Mouse (Mus musculus): Measurements from ENCODE around the gene Tas2r114. TPM values are rescaled to one million over a fixed set of nuclear protein-coding genes. Genes with fewer than 3 reads are reported as not detected.

The Tas2r114 gene
- polyA plus RNA-seq (2015; fragmentation: Nextera tagmentation; extraction: Ambion mirVana) = not detected in 2 replicates

- no peaks in the 10 kb centered on the region for H3K27me3 ChIP-seq (ENCODE audit: control insufficient read depth, insufficient read depth, low read depth, low read length)
- H3K9ac ChIP-seq (ENCODE audit: low read depth, low read length) = no peak within 1 kb of the TSS
- no peaks in the 10 kb centered on the region for H3K4me1 ChIP-seq (ENCODE audit: control insufficient read depth, low read depth, low read length)
- no peak within 1 kb of the TSS for H3K4me3 ChIP-seq (ENCODE audit: low read depth, low read length)
- no peaks in the 10 kb centered on the region for H3K36me3 ChIP-seq (ENCODE audit: control insufficient read depth, insufficient read depth)
- no peak for ATAC-seq (ENCODE audit: low read depth)
- H3K4me2 ChIP-seq (ENCODE audit: low read depth, low read length) = no peak within 1 kb of the TSS
- no peak within 1 kb of the TSS for H3K27ac ChIP-seq (ENCODE audit: low read length)
- no peaks in the 10 kb centered on the region for H3K9me3 ChIP-seq (replicated peaks; ENCODE audit: control insufficient read depth, low read length)
Measured at GRCm38 (mm10) chr6:131689963-131690362, at the start of gene Tas2r114. Gene Tas2r114 (minus strand): TSS chr6:131690063.

- H3K4me2 ChIP-seq (ENCODE audit: low read depth, low read length) = no peak overlapping the region
- H3K27me3 ChIP-seq (ENCODE audit: control insufficient read depth, insufficient read depth, low read depth, low read length) = no peaks in the 10 kb centered on the region
- no peaks in the 10 kb centered on the region for H3K36me3 ChIP-seq (ENCODE audit: control insufficient read depth, insufficient read depth)
- WGBS (ENCODE audit: insufficient replicate concordance) = 33% methylated on average over 7 of the region's 7 CpGs
- no peak overlapping the region for H3K27ac ChIP-seq (ENCODE audit: low read length)
- ATAC-seq (ENCODE audit: low read depth) = no peak
- H3K9me3 ChIP-seq (replicated peaks; ENCODE audit: control insufficient read depth, low read length) = no peaks in the 10 kb centered on the region; the same call in 1 of the 2 replicates
- no peak overlapping the region for H3K4me3 ChIP-seq (ENCODE audit: low read depth, low read length)
- H3K4me1 ChIP-seq (ENCODE audit: control insufficient read depth, low read depth, low read length) = no peaks in the 10 kb centered on the region
- H3K9ac ChIP-seq (ENCODE audit: low read depth, low read length) = no peak overlapping the region
Measured at GRCm38 (mm10) chr6:131712803-131713202, 22.9 kb upstream of the Tas2r114 start.

- 43% methylated on average over 1 of the region's 1 CpGs for WGBS (ENCODE audit: insufficient replicate concordance)
- H3K27me3 ChIP-seq (ENCODE audit: control insufficient read depth, insufficient read depth, low read depth, low read length) = no peaks in the 10 kb centered on the region
- no peaks in the 10 kb centered on the region for H3K4me1 ChIP-seq (ENCODE audit: control insufficient read depth, low read depth, low read length)
- no peak within 1 kb of the TSS for H3K4me2 ChIP-seq (ENCODE audit: low read depth, low read length)
- no peaks in the 10 kb centered on the region for H3K9me3 ChIP-seq (replicated peaks; ENCODE audit: control insufficient read depth, low read length)
- ATAC-seq (ENCODE audit: low read depth) = no peak
- no peak within 1 kb of the TSS for H3K4me3 ChIP-seq (ENCODE audit: low read depth, low read length)
- no peak within 1 kb of the TSS for H3K9ac ChIP-seq (ENCODE audit: low read depth, low read length)
- no peaks in the 10 kb centered on the region for H3K36me3 ChIP-seq (ENCODE audit: control insufficient read depth, insufficient read depth)
- no peak within 1 kb of the TSS for H3K27ac ChIP-seq (ENCODE audit: low read length)
Measured at GRCm38 (mm10) chr6:131687395-131687794, 2.5 kb downstream of the Tas2r114 start, which contains the start of gene Tas2r105. Gene Tas2r105 (minus strand): TSS chr6:131687495.

GRCm38 (mm10) chr6:131685644-131686043, 4.2 kb downstream of the Tas2r114 start, which contains the start of gene Tas2r104:
Gene Tas2r104 (minus strand): TSS chr6:131685744.
- Histone ChIP-seq H3K9me3 (replicated peaks; ENCODE audit: control insufficient read depth, low read length) (no peaks in the 10 kb centered on the region), H3K27me3 (ENCODE audit: control insufficient read depth, insufficient read depth, low read depth, low read length) (no peaks in the 10 kb centered on the region), H3K4me3 (ENCODE audit: low read depth, low read length) (no peak within 1 kb of the TSS), H3K27ac (ENCODE audit: low read length) (no peak within 1 kb of the TSS), H3K4me2 (ENCODE audit: low read depth, low read length) (no peak within 1 kb of the TSS), H3K36me3 (ENCODE audit: control insufficient read depth, insufficient read depth) (no peaks in the 10 kb centered on the region), H3K9ac (ENCODE audit: low read depth, low read length) (no peak within 1 kb of the TSS), H3K4me1 (ENCODE audit: control insufficient read depth, low read depth, low read length) (no peaks in the 10 kb centered on the region)
- ATAC-seq (ENCODE audit: low read depth) = no peak
- 50% methylated on average over 1 of the region's 1 CpGs for WGBS (ENCODE audit: insufficient replicate concordance)

- Histone ChIP-seq H3K27me3 (ENCODE audit: control insufficient read depth, insufficient read depth, low read depth, low read length) (no peaks in the 10 kb centered on the region), H3K9ac (ENCODE audit: low read depth, low read length) (no peak within 1 kb of the TSS), H3K4me3 (ENCODE audit: low read depth, low read length) (no peak within 1 kb of the TSS), H3K4me1 (ENCODE audit: control insufficient read depth, low read depth, low read length) (no peaks in the 10 kb centered on the region), H3K36me3 (ENCODE audit: control insufficient read depth, insufficient read depth) (no peaks in the 10 kb centered on the region), H3K4me2 (ENCODE audit: low read depth, low read length) (no peak within 1 kb of the TSS), H3K27ac (ENCODE audit: low read length) (no peak within 1 kb of the TSS), H3K9me3 (replicated peaks; ENCODE audit: control insufficient read depth, low read length) (no peaks in the 10 kb centered on the region)
- no peak for ATAC-seq (ENCODE audit: low read depth)
- 52% methylated on average over 3 of the region's 3 CpGs for WGBS (ENCODE audit: insufficient replicate concordance)
Measured at GRCm38 (mm10) chr6:131678786-131679185, 11.1 kb downstream of the Tas2r114 start, which contains the start of gene Tas2r106. Gene Tas2r106 (minus strand): TSS chr6:131678886.

- no peak within 1 kb of the TSS for H3K4me2 ChIP-seq (ENCODE audit: low read depth, low read length)
- no peak for ATAC-seq (ENCODE audit: low read depth)
- H3K9me3 ChIP-seq (replicated peaks; ENCODE audit: control insufficient read depth, low read length) = no peaks in the 10 kb centered on the region
Measured at GRCm38 (mm10) chr6:131660049-131660448, 29.8 kb downstream of the Tas2r114 start, which contains the start of gene Tas2r107. Gene Tas2r107 (minus strand): TSS chr6:131660149.

More at GRCm38 (mm10) chr6:131660049-131660448, 29.8 kb downstream of the Tas2r114 start, which contains the start of gene Tas2r107:
- H3K9ac ChIP-seq (ENCODE audit: low read depth, low read length) = no peak within 1 kb of the TSS
- H3K27me3 ChIP-seq (ENCODE audit: control insufficient read depth, insufficient read depth, low read depth, low read length) = no peaks in the 10 kb centered on the region
- H3K4me3 ChIP-seq (ENCODE audit: low read depth, low read length) = no peak within 1 kb of the TSS
- H3K27ac ChIP-seq (ENCODE audit: low read length) = no peak within 1 kb of the TSS
- H3K4me1 ChIP-seq (ENCODE audit: control insufficient read depth, low read depth, low read length) = no peaks in the 10 kb centered on the region
- no peaks in the 10 kb centered on the region for H3K36me3 ChIP-seq (ENCODE audit: control insufficient read depth, insufficient read depth)

Other genes with a start within 250 kb of the Tas2r114 start
- gene 5430401F13Rik, start 203.7 kb downstream of the Tas2r114 start, polyA plus RNA-seq (2015; fragmentation: Nextera tagmentation; extraction: Ambion mirVana) = not detected in 2 replicates
- not detected in 2 replicates for gene Gm6619, start 203.7 kb downstream of the Tas2r114 start, polyA plus RNA-seq (2015; fragmentation: Nextera tagmentation; extraction: Ambion mirVana)
- gene Tas2r130, start 59.2 kb downstream of the Tas2r114 start, polyA plus RNA-seq (2015; fragmentation: Nextera tagmentation; extraction: Ambion mirVana) = not detected in 2 replicates
- gene Tas2r107, start 29.9 kb downstream of the Tas2r114 start, polyA plus RNA-seq (2015; fragmentation: Nextera tagmentation; extraction: Ambion mirVana) = not detected in 2 replicates
- gene Tas2r106, start 11.2 kb downstream of the Tas2r114 start, polyA plus RNA-seq (2015; fragmentation: Nextera tagmentation; extraction: Ambion mirVana) = not detected in 2 replicates
- not detected in 2 replicates for gene Tas2r104, start 4.3 kb downstream of the Tas2r114 start, polyA plus RNA-seq (2015; fragmentation: Nextera tagmentation; extraction: Ambion mirVana)
- gene Tas2r105, start 2.6 kb downstream of the Tas2r114 start, polyA plus RNA-seq (2015; fragmentation: Nextera tagmentation; extraction: Ambion mirVana) = not detected in 2 replicates